Mouse (Mus musculus) liver, adult 2 months (tissue): Measurements from ENCODE around the gene Thbs4.

ENCODE experiments used
- CTCF ChIP-seq: fragments of 200-500 bp; IDR thresholded peaks from 2 replicates; pipeline ENCODE4 v1.5.1; 2011; ENCODE audit warnings: low read depth, low read length, control low read depth
- POLR2A ChIP-seq: fragments of 200-500 bp; IDR thresholded peaks from 2 replicates; pipeline ENCODE4 v1.6.1; 2011; ENCODE audit warnings: low read length, control low read depth; ENCODE audit not compliant: insufficient read depth; ENCODE audit errors: extremely low read depth

DNA sequence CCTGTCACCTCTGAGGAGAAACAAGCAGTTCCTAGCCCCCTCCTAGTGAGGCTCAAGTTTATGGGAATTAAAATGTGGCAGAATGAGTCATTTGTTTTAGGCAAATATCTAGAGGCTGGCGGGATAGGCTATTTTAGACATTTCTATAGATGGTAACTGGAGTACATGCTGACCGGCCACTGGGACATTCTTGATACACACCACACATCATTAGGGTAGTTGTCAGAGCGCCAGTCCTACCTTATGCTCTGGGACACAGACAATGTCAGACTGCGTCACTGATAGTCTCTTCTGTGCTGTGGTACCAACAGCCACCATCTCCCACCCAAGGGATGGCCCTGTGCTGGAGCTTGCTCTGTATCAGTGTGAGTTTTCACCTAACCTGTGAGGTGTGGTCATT, 35.5 kb downstream of the Thbs4 start:
- TF ChIP-seq POLR2A (no peak), CTCF (no peak)
